Mouse (Mus musculus) hindbrain, embryonic 12.5 days (tissue): ENCODE measurements around the gene Lipf. TPM values are rescaled to one million over a fixed set of nuclear protein-coding genes. Genes with fewer than 3 reads are reported as not detected.

ENCODE experiments used
- ATAC-seq: fragments of 200-750 bp; cut with Nextera tagmentation; 2 replicates; pipeline ENCODE4 v1.8.0; 2017; ENCODE audit warnings: moderate TSS enrichment; ENCODE audit not compliant: low FRiP score
- H3K27ac ChIP-seq: fragments of 300-500 bp; sonication (generic); 2 replicates; pipeline ENCODE4 v1.5.1; 2016; ENCODE audit warnings: mild to moderate bottlenecking
- H3K27me3 ChIP-seq: fragments of 300-500 bp; sonication (generic); 2 replicates; pipeline ENCODE4 v1.6.1; 2016; ENCODE audit warnings: mild to moderate bottlenecking
- H3K36me3 ChIP-seq: fragments of 300-500 bp; sonication (generic); 2 replicates; pipeline ENCODE4 v1.6.1; 2016; ENCODE audit warnings: mild to moderate bottlenecking
- H3K4me1 ChIP-seq: fragments of 300-500 bp; sonication (generic); 2 replicates; pipeline ENCODE4 v1.6.1; 2016
- H3K4me2 ChIP-seq: fragments of 300-500 bp; sonication (generic); replicated peaks from 2 replicates; pipeline ENCODE4 v1.6.1; 2016; ENCODE audit warnings: mild to moderate bottlenecking
- H3K4me3 ChIP-seq: fragments of 300-500 bp; sonication (generic); 2 replicates; pipeline ENCODE4 v1.5.1; 2016; ENCODE audit warnings: mild to moderate bottlenecking
- H3K9ac ChIP-seq: fragments of 300-500 bp; sonication (generic); 2 replicates; pipeline ENCODE4 v1.6.1; 2016; ENCODE audit warnings: mild to moderate bottlenecking, moderate library complexity
- H3K9me3 ChIP-seq: fragments of 300-500 bp; sonication (generic); replicated peaks from 2 replicates; pipeline ENCODE4 v1.6.1; 2016; ENCODE audit warnings: mild to moderate bottlenecking
- WGBS: fragments of 180-500 bp; shearing (Covaris S2); methylation state at CpG from one replicate; pipeline ENCODE4 v1.1.7; 2016; 5-methylcytosine and 5-hydroxymethylcytosine counted together
- polyA plus RNA-seq: library from polyadenylated mRNA; unstranded; fragments of >200 nt; fragmentation: Nextera tagmentation; extraction: Ambion mirVana; gene quantifications from 2 replicates; pipeline ENCODE4 v1.2.1, GENCODE M21; 2016

The Lipf gene
- not detected in 2 replicates for polyA plus RNA-seq

DNA sequence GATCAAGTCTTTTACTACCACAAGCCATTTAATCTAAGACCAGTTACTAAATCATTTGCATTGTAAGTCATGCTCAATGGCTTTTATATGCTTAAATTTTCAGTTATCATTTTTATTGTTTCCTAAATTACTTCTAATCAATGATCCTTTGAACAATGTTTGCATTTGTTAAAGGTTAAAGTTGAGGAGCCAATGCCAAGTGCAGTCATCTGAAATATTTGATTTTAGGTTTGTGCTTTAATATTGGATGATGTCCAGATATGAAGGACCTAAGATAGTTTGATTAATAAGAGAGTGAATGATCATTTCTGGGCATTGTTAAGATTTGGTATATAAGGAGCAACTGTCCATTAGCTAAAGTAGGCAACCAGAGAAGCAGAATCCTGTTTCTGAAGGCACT lies at the start of gene Lipf:
Gene Lipf, plus strand, starts transcription at position 301 of the 400 bp plus-strand sequence.
- no peaks in the 10 kb centered on the region for H3K9me3 ChIP-seq
- no peaks in the 10 kb centered on the region for H3K27me3 ChIP-seq
- H3K4me3 ChIP-seq, result no peak within 1 kb of the TSS
- H3K27ac ChIP-seq, result no peak within 1 kb of the TSS
- H3K4me1 ChIP-seq, result no peaks in the 10 kb centered on the region
- no peak within 1 kb of the TSS for H3K4me2 ChIP-seq
- H3K9ac ChIP-seq, result no peak within 1 kb of the TSS
- H3K36me3 ChIP-seq, result no peaks in the 10 kb centered on the region
- no peak for ATAC-seq

DNA sequence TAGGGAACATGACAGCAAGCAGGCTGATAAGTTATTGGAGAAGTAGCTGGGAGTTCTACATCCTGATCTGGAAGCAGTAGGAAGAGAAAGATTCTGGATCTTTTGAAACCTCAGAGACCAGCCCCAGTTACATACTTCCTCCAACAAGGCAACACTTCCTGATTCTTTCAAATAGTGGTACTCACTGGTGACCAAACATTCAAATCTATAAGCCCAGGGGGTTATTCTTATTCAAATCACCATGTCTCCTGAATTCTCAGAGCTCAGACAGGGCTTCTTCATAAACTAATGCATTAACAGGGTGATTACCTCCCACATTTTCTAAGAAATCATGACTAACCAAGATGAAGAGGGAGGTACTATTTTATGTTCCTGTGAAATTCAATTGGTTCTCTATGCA lies 36.9 kb upstream of the Lipf start:
- Histone ChIP-seq H3K36me3 (no peaks in the 10 kb centered on the region), H3K4me2 (no peak overlapping the region), H3K27ac (no peak overlapping the region), H3K4me3 (no peak overlapping the region), H3K9me3 (no peaks in the 10 kb centered on the region), H3K9ac (no peak overlapping the region), H3K4me1 (no peaks in the 10 kb centered on the region), H3K27me3 (no peaks in the 10 kb centered on the region)
- ATAC-seq, result no peak

DNA sequence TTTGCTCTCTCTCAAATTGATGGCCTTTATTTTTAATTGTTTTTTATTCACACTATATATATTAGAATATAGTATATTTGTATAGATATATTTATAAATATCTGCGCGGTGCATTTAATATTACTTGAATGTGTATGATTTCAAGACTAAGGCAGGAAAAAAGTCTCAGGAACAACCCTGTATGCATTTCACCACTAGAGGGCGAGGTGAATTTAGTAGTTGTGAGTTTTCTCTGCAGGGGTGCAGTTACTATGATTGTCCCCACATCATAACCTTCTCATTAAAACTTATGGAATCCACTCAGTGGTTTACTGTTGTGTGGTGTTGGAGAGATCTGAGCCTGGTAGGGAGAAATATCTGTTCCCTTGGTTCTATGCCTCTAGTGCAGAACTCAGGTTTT lies 18.0 kb downstream of the Lipf start:
- Histone ChIP-seq H3K36me3 (no peaks in the 10 kb centered on the region), H3K4me1 (no peaks in the 10 kb centered on the region), H3K4me2 (no peak overlapping the region), H3K4me3 (no peak overlapping the region), H3K27ac (no peak overlapping the region), H3K27me3 (no peaks in the 10 kb centered on the region), H3K9ac (no peak overlapping the region), H3K9me3 (no peaks in the 10 kb centered on the region)
- no peak for ATAC-seq
- WGBS, result 48% methylated on average over 3 of the region's 3 CpGs

DNA sequence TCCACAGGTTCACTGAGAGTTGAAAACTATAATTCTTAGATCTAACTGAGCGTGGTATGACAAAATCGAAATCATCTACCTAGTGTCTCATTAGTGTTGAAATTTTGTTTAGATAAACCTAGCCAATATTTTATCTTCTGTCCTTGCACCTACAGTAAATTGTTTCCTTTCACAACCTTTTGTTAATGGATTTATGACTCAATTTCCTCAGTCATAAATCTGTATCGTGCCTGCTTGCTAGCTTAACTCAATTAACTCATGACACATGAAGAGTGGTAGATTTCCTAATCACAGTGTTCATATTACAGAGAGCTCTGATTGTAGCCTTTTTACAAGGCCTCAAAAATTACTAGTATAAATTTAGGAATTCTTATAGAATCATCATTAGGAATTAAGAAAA lies 22.1 kb downstream of the Lipf start:
- H3K27me3 ChIP-seq, result no peaks in the 10 kb centered on the region
- no peak overlapping the region for H3K4me2 ChIP-seq
- H3K9ac ChIP-seq, result no peak overlapping the region
- no peaks in the 10 kb centered on the region for H3K4me1 ChIP-seq
- no peak overlapping the region for H3K27ac ChIP-seq
- no peak overlapping the region for H3K4me3 ChIP-seq
- ATAC-seq, result no peak
- no peaks in the 10 kb centered on the region for H3K9me3 ChIP-seq
- 90% methylated on average over 3 of the region's 3 CpGs for WGBS
- no peaks in the 10 kb centered on the region for H3K36me3 ChIP-seq

DNA sequence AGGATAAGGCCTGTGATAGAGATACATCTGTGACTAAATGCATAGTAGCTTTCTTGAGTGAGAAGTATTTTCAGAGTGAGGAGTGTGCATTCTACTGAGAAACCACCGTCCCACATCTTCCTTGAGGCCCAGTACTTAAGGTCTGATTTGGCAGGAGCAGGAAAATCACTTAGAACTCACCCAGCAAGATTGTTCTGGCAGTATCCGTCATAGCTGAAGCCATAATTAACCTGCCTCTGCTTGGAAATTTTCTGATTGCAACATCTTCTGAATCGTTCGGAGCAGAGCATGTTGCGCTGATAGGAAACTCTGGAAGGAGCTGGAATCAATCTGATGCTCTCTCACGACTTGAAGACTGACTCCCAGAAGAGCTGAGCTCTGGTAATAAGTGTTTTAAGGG lies 47.0 kb downstream of the Lipf start, which contains the start of gene Lipk:
Gene Lipk, plus strand, starts transcription at position 289 of the 400 bp plus-strand sequence.
- Histone ChIP-seq H3K27me3 (no peaks in the 10 kb centered on the region), H3K4me1 (no peaks in the 10 kb centered on the region), H3K4me2 (no peak within 1 kb of the TSS), H3K9ac (no peak within 1 kb of the TSS), H3K36me3 (no peaks in the 10 kb centered on the region), H3K9me3 (no peaks in the 10 kb centered on the region), H3K4me3 (no peak within 1 kb of the TSS), H3K27ac (no peak within 1 kb of the TSS)
- 87% methylated on average over 6 of the region's 6 CpGs for WGBS
- ATAC-seq, result no peak

DNA sequence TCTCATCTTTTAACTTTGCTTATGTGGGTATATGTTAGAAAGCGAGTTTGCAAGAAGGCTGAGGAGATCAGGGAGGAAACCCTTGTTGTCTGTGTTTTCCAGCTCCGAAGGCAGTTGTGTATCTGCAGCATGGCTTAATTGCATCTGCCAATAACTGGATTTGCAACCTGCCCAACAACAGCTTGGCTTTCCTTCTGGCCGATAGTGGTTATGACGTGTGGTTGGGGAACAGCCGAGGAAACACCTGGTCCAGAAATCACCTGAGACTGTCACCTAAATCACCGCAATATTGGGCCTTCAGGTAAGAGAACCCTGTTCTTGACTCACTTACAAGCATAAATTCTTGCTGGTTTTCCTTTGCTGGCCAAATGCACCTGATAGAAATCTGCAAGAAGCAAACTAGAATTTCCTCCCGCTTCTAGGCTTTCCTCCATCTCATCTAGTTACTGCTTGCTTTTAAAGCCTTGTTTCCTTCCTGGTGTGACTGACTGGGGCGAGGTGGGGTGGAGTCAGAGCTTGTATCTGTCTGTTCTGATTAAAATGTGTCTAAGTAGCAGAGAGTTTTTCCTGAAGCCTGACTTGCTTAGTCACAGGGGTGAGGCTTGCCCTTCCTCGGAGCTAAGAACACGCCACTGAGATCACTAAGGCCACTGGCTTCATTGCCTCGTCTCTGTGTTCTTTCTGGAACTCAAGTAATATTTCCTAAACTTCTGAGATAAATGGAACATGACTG lies 60.6 kb downstream of the Lipf start:
- no peak overlapping the region for H3K9ac ChIP-seq
- no peaks in the 10 kb centered on the region for H3K36me3 ChIP-seq
- no peaks in the 10 kb centered on the region for H3K27me3 ChIP-seq
- H3K4me2 ChIP-seq, result no peak overlapping the region
- no peak for ATAC-seq
- H3K9me3 ChIP-seq, result no peaks in the 10 kb centered on the region
- no peak overlapping the region for H3K4me3 ChIP-seq
- H3K4me1 ChIP-seq, result no peaks in the 10 kb centered on the region
- no peak overlapping the region for H3K27ac ChIP-seq
- WGBS, result 86% methylated on average over 11 of the region's 11 CpGs

DNA sequence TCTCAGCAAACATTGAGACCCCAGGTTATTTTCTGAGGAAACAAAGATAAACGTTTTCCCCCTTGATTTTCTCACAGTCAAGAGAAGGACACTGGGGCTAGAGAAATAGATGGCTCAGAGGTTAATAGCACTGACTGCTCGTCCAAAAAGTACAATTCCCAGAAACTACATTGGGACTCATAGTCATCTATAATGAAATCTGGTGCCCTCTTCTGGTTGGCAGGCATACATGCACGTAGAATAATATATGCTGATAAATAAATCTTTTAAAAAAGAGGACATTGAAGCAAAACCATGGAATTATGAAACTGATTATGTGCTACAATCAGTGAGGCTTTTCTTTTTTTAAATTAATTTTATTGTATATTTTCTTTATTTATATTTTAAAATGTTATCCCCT lies 61.8 kb downstream of the Lipf start:
- no peak for ATAC-seq
- H3K27ac ChIP-seq, result no peak overlapping the region
- no peaks in the 10 kb centered on the region for H3K9me3 ChIP-seq
- no peaks in the 10 kb centered on the region for H3K27me3 ChIP-seq
- H3K4me1 ChIP-seq, result no peaks in the 10 kb centered on the region
- WGBS, result 56% methylated on average over 3 of the region's 3 CpGs
- no peaks in the 10 kb centered on the region for H3K36me3 ChIP-seq
- H3K4me3 ChIP-seq, result no peak overlapping the region
- H3K9ac ChIP-seq, result no peak overlapping the region
- no peak overlapping the region for H3K4me2 ChIP-seq

Other genes starting within 250 kb of the Lipf start
- 0.57 TPM in 1 of 2 replicates, not detected in the other for gene Lipo2, start 209.8 kb upstream of the Lipf start, polyA plus RNA-seq
- 13.4 and 13.8 TPM in 2 replicates for gene Lipo3, start 199.2 kb upstream of the Lipf start, polyA plus RNA-seq
- gene Lipo1, start 173.7 kb upstream of the Lipf start, polyA plus RNA-seq, result not detected in 2 replicates
- gene Lipk, start 47.1 kb downstream of the Lipf start, polyA plus RNA-seq, result not detected in 2 replicates
- gene Lipn, start 106.2 kb downstream of the Lipf start, polyA plus RNA-seq, result not detected in 2 replicates
- not detected in 2 replicates for gene Lipm, start 139.7 kb downstream of the Lipf start, polyA plus RNA-seq
- not detected in 2 replicates for gene Ankrd22, start 204.9 kb downstream of the Lipf start, polyA plus RNA-seq
- 4.0 and 4.9 TPM in 2 replicates for gene Stambpl1, start 231.0 kb downstream of the Lipf start, polyA plus RNA-seq